Mouse (Mus musculus) forebrain, embryonic 16.5 days (tissue): ENCODE measurements around the gene Dmrtc1b. TPM values are rescaled to one million over a fixed set of nuclear protein-coding genes. Genes with fewer than 3 reads are reported as not detected.
"Not testable (repeated sequence)": the region's sequence is repeated elsewhere in the genome, so short reads cannot be mapped to it uniquely, and the experiment has no call there.

Experiments used
- ATAC-seq: fragments of 200-750 bp; cut with Nextera tagmentation; 2 replicates; pipeline ENCODE4 v1.8.0; 2017; ENCODE audit warnings: mild to moderate bottlenecking, moderate library complexity
- H3K27ac ChIP-seq: fragments of 300-500 bp; sonication (generic); 2 replicates; pipeline ENCODE4 v1.5.1; 2014; ENCODE audit warnings: low read length, control low read depth
- H3K27me3 ChIP-seq: fragments of 300-500 bp; sonication (generic); replicated peaks from 2 replicates; pipeline ENCODE4 v1.6.1; 2014; ENCODE audit warnings: low read length; ENCODE audit not compliant: control insufficient read depth, insufficient read depth
- H3K36me3 ChIP-seq: fragments of 300-500 bp; sonication (generic); 2 replicates; pipeline ENCODE4 v1.6.1; 2014; ENCODE audit not compliant: control insufficient read depth, insufficient read depth
- H3K4me1 ChIP-seq: fragments of 300-500 bp; sonication (generic); replicated peaks from 2 replicates; pipeline ENCODE4 v1.6.1; 2014; ENCODE audit warnings: low read length; ENCODE audit not compliant: control insufficient read depth, insufficient read depth
- H3K4me2 ChIP-seq: fragments of 300-500 bp; sonication (generic); 2 replicates; pipeline ENCODE4 v1.6.1; 2014; ENCODE audit warnings: mild to moderate bottlenecking, low read length, control low read depth
- H3K4me3 ChIP-seq: fragments of 300-500 bp; sonication (generic); replicated peaks from 2 replicates; pipeline ENCODE4 v1.5.1; 2014; ENCODE audit warnings: mild to moderate bottlenecking, low read length, control low read depth
- H3K9ac ChIP-seq: fragments of 300-500 bp; sonication (generic); replicated peaks from 2 replicates; pipeline ENCODE4 v1.6.1; 2014; ENCODE audit warnings: low read depth, low read length, control low read depth
- H3K9me3 ChIP-seq: fragments of 300-500 bp; sonication (generic); 2 replicates; pipeline ENCODE4 v1.6.1; 2016; ENCODE audit warnings: low read length; ENCODE audit not compliant: control insufficient read depth
- WGBS: fragments of 180-500 bp; shearing (Covaris S2); extraction: QIAGEN DNeasy Blood & Tissue Kit; methylation state at CpG from one replicate; pipeline ENCODE4 v1.1.7; 2014; 5-methylcytosine and 5-hydroxymethylcytosine counted together
- polyA plus RNA-seq: library from polyadenylated mRNA; unstranded; fragments of >200 nt; fragmentation: Nextera tagmentation; extraction: Ambion mirVana; gene quantifications from 2 replicates; pipeline ENCODE4 v1.2.1, GENCODE M21; 2015

Dmrtc1b gene
- not detected in 2 replicates for polyA plus RNA-seq

DNA sequence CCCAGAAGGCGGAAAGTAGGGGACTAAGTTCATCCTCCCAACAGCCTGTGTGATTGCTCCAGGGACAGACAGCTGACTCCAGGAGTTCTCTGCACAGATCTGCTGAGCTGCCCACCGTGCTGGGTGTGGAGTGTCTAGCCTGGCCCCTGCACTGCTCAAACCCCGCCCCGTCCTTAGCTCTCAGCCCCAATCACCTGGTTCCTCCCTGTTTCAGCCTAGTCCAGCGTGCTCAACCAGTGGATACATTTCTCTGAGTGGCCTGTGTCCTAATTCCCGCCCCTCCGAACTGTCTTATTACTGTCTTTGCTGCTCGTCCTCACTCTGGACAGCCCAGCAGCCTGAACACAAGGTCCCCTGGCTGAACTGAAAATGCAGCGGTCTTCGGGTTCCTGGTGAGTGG is at the start of gene Dmrtc1b, which contains the start of gene Gm9112:
TSS of gene Dmrtc1b (plus strand) at position 331 of the 400 bp plus-strand sequence.
TSS of gene Gm9112 (minus strand) at position 101 of the 400 bp plus-strand sequence.
- H3K36me3 ChIP-seq, H3K9me3 ChIP-seq, H3K27ac ChIP-seq, H3K27me3 ChIP-seq, H3K4me3 ChIP-seq, H3K4me1 ChIP-seq, H3K9ac ChIP-seq, ATAC-seq, H3K4me2 ChIP-seq: not testable (repeated sequence)
- 81% methylated on average over 7 of the region's 10 CpGs for WGBS

DNA sequence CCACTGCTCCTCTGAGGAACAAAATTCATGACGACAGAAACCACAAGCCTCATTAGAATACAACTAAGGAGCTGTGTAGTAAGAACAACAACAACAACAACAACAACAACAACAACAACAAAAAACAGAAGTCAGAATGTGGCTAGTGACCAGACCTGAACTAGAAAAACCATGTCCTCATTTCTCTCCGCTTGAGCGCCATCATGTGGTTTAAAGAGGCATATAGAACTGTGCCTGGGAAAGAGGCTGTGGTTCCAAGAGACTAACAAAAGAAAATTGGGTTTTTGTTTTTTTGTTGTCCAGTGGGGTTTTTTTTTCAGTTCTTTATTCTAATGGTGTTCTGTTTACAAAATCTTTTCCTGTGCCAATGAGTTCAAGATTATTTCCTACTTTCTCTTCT is 47.0 kb upstream of the Dmrtc1b start:
- no peaks in the 10 kb centered on the region for H3K4me1 ChIP-seq
- H3K27ac ChIP-seq: no peak overlapping the region
- H3K4me3 ChIP-seq: no peak overlapping the region
- ATAC-seq: no peak
- no peak overlapping the region for H3K9ac ChIP-seq
- H3K9me3 ChIP-seq: no peaks in the 10 kb centered on the region
- no peaks in the 10 kb centered on the region for H3K27me3 ChIP-seq
- 23% methylated on average over 3 of the region's 3 CpGs for WGBS
- no peaks in the 10 kb centered on the region for H3K36me3 ChIP-seq
- no peak overlapping the region for H3K4me2 ChIP-seq

- no peaks in the 10 kb centered on the region for H3K4me1 ChIP-seq
- H3K27ac ChIP-seq: no peak overlapping the region
- no peaks in the 10 kb centered on the region for H3K36me3 ChIP-seq
- H3K4me2 ChIP-seq: no peak overlapping the region
- 88% methylated on average over 2 of the region's 2 CpGs for WGBS
- ATAC-seq: no peak
- H3K9ac ChIP-seq: no peak overlapping the region
- H3K4me3 ChIP-seq: no peak overlapping the region
- H3K9me3 ChIP-seq: no peaks in the 10 kb centered on the region
- H3K27me3 ChIP-seq: no peaks in the 10 kb centered on the region
Observed at GRCm38 (mm10) chrX:102666641-102667040, 41.0 kb upstream of the Dmrtc1b start.

GRCm38 (mm10) chrX:102684706-102685105 is 23.0 kb upstream of the Dmrtc1b start:
- H3K4me1 ChIP-seq, H3K27ac ChIP-seq, H3K9me3 ChIP-seq, H3K27me3 ChIP-seq, H3K9ac ChIP-seq, H3K4me3 ChIP-seq, H3K36me3 ChIP-seq, ATAC-seq, H3K4me2 ChIP-seq: not testable (repeated sequence)
- 33% methylated on average over 3 of the region's 3 CpGs for WGBS

DNA sequence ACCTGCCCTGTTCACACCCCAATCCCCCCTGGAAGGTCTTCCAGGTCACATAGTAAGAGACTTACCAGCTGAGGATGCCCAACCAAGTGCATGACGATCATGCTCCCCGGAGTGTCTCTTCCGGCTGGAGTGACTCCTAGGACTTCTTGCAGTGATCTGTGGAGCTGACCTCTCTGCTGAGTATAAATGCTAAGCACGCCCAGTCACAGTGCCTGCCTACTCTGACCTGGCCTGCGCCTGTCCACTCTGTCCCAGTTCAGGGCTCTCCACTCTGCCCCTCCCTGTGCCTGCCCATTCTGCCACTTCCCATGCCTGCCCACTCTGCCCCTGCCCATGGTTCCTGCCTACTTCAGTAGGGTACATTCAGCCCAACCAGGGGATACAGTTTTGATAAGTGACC is 20.8 kb upstream of the Dmrtc1b start, which contains the start of gene Gm3880:
TSS of gene Gm3880 (minus strand) at position 101 of the 400 bp plus-strand sequence.
- not testable (repeated sequence) for H3K9me3 ChIP-seq, H3K4me3 ChIP-seq, ATAC-seq, H3K27me3 ChIP-seq, H3K9ac ChIP-seq, H3K27ac ChIP-seq, H3K4me1 ChIP-seq, H3K36me3 ChIP-seq, H3K4me2 ChIP-seq
- WGBS: 90% methylated on average over 5 of the region's 5 CpGs

DNA sequence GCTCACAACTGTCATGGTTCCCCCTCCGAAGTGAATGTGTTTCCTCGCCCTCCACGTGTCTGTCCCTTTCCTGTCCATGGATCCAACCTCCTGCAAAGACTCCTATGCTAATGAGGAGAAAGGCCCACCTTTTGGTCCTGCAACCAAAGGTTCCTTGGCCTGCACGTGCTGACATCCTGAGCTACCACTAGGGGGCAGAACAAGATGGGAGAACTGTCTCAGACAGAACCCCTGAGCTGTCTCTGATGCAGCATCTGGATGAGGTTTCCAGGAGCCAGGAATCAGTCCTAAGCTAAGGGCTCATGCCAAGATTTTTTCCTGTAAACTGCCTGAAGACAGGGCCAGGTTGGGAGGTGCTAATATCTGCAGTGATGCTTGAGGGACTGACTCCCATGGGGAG is 18.4 kb upstream of the Dmrtc1b start:
- not testable (repeated sequence) for H3K4me3 ChIP-seq, H3K9me3 ChIP-seq, H3K27ac ChIP-seq, H3K4me2 ChIP-seq, H3K9ac ChIP-seq, H3K27me3 ChIP-seq, H3K36me3 ChIP-seq, H3K4me1 ChIP-seq
- ATAC-seq: peak; percentile 47
- WGBS: 19% methylated on average over 4 of the region's 4 CpGs

- not testable (repeated sequence) for H3K27me3 ChIP-seq, H3K36me3 ChIP-seq, H3K9ac ChIP-seq, H3K9me3 ChIP-seq, H3K4me1 ChIP-seq, H3K4me3 ChIP-seq, H3K27ac ChIP-seq, ATAC-seq, H3K4me2 ChIP-seq
- 80% methylated on average over 3 of the region's 3 CpGs for WGBS
Observed at GRCm38 (mm10) chrX:102700636-102701035, 7.0 kb upstream of the Dmrtc1b start.

DNA sequence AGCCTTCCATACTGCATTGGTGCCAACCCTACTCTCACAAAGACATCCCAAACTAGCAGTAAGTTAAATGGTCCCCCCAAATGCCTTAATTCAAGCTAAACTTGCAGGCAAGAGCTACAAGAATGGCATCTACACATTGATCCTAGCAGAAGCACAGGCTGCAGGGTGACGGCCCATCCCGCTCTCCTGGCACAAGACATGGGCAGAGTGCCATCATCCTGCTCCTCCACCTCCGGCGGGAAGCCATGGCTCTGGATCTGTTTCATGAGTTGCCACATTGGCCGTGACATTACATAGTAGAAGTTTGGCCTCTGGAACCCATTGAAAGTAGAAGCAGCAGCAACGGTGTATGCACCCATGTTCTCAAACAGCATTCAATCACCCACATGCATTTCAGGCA is 16.6 kb downstream of the Dmrtc1b start:
- not testable (repeated sequence) for H3K4me3 ChIP-seq, ATAC-seq, H3K4me1 ChIP-seq, H3K9me3 ChIP-seq, H3K36me3 ChIP-seq, H3K27ac ChIP-seq, H3K4me2 ChIP-seq, H3K27me3 ChIP-seq, H3K9ac ChIP-seq
- 85% methylated on average over 6 of the region's 6 CpGs for WGBS
